Mouse (Mus musculus) heart, postnatal 0 days (tissue): ENCODE measurements at regions not wholly inside any gene's neighbourhood (a gene's known extent, or its start where the extent isn't known, plus 50 kb on each side); places are given as distances from the start of the nearest gene placed in this dataset.

ENCODE experiments used
- CTCF ChIP-seq: IDR thresholded peaks from 2 replicates; pipeline ENCODE4 v1.5.1; 2016; ENCODE audit warnings: antibody characterized with exemption, control low read depth, low read depth
- EP300 ChIP-seq: IDR thresholded peaks from 2 replicates; pipeline ENCODE4 v1.6.1; 2016; ENCODE audit warnings: antibody characterized with exemption, low read depth

- TF ChIP-seq CTCF (no peak), EP300 (no peak)
These were observed 73.4 kb upstream of the Arhgap42 start for GRCm38 (mm10) chr9:9312274-9312673.
